8 mouse cellular contexts compared by ENCODE assay signal in the genomic region with DNA sequence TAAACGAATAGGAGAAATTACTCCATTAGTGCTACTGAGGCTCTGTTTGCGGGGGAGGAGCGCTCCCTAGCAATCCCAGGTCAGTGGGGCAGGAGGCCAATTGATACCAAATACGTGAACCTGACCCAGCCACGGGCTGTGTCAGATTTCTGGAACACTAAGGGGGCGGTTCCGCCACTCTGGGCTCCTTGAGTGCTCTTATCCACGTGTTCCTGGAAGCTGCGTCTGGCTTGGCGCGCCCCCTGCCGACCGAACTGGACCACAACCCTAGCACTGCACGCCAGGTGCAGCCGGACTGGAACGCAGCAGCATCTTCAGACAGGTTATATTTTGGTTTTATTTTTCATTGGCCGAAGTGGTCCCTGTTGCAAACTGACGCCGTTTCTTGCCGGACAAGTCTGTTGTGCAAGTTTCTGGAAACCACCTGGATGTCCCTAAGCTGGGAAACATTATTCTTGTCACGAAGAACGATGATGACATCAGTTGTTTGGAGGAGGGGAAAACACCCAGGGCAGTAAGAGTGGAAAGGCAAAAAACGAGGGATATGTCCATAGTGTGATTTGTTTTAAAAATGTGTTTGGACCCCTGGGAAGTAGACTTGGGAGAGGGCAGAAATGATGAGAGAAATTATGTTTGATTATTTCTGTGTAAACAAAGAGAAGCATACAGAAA. TPM values are rescaled to one million over a fixed set of nuclear protein-coding genes. Genes with fewer than 3 reads are reported as not detected.
DNase-seq lines count a peak whose midpoint lies in the region; ATAC-seq and TF ChIP-seq lines count a peak whose summit lies in the region.

No protein-coding gene starts in this region.

- H3K4me2 ChIP-seq in forebrain, embryonic 14.5 days (ENCODE audit: low read length), result peak overlapping the region; percentile 42
- peak overlapping the region; percentile 41 for H3K4me2 ChIP-seq in liver, embryonic 16.5 days (ENCODE audit: low read depth, low read length)
- peak overlapping the region; percentile 28 for H3K4me2 ChIP-seq in neural tube, embryonic 14.5 days (ENCODE audit: low read depth, low read length)

- H3K36me3 ChIP-seq in forebrain, embryonic 14.5 days (ENCODE audit: control insufficient read depth, insufficient read depth, low read length), result no peaks in the 10 kb centered on the region
- H3K36me3 ChIP-seq in liver, embryonic 16.5 days (ENCODE audit: control insufficient read depth, insufficient read depth), result no peaks in the 10 kb centered on the region
- H3K36me3 ChIP-seq in neural tube, embryonic 14.5 days (ENCODE audit: control insufficient read depth, insufficient read depth, low read length), result no peaks in the 10 kb centered on the region
- no peaks in the 10 kb centered on the region for H3K36me3 ChIP-seq in testis, adult 2 months (ENCODE audit: control insufficient read depth, insufficient read depth, low read length)

- H3K27me3 ChIP-seq in forebrain, embryonic 14.5 days (replicated peaks; ENCODE audit: control insufficient read depth, insufficient read depth, low read length), result no peaks in the 10 kb centered on the region
- no peaks in the 10 kb centered on the region for H3K27me3 ChIP-seq in liver, embryonic 16.5 days (ENCODE audit: control insufficient read depth, insufficient read depth, low read depth, low read length)
- no peaks in the 10 kb centered on the region for H3K27me3 ChIP-seq in neural tube, embryonic 14.5 days (ENCODE audit: control insufficient read depth, insufficient read depth, low read length)
- no peaks in the 10 kb centered on the region for H3K27me3 ChIP-seq in testis, adult 2 months (ENCODE audit: control insufficient read depth, insufficient read depth, low read length)

- no peak for TF ChIP-seq POLR2A in testis, adult 2 months (IDR thresholded peaks at IDR 0.05; ENCODE audit: control insufficient read depth, low read depth, low read length)

- H3K4me3 ChIP-seq in forebrain, embryonic 14.5 days (ENCODE audit: low read depth, low read length), result no peak overlapping the region
- H3K4me3 ChIP-seq in liver, embryonic 16.5 days (ENCODE audit: low read depth, low read length), result no peak overlapping the region
- 0 out of 2 replicates have a peak overlapping the region, but pooled peaks have one; percentile 0 for H3K4me3 ChIP-seq in neural tube, embryonic 14.5 days (ENCODE audit: low read depth, low read length)
- peak overlapping the region; percentile 45 for H3K4me3 ChIP-seq in testis, adult 2 months (ENCODE audit: control insufficient read depth, low read depth, low read length)

- intact Hi-C loops in heart, postnatal 10 days (cut with DNase I), result loop anchor here (2.0 to 10.0 kb wide), 3 partner anchors 102 to 1362 kb away; no protein-coding TSS in a partner anchor

- H3K27ac ChIP-seq in forebrain, embryonic 14.5 days (ENCODE audit: low read depth, low read length), result no peak overlapping the region
- H3K27ac ChIP-seq in liver, embryonic 16.5 days (ENCODE audit: low read length), result no peak overlapping the region
- H3K27ac ChIP-seq in neural tube, embryonic 14.5 days (ENCODE audit: low read depth, low read length), result no peak overlapping the region
- no peak overlapping the region for H3K27ac ChIP-seq in testis, adult 2 months (ENCODE audit: control insufficient read depth, insufficient read depth, low read depth, low read length)

- no peaks in the 10 kb centered on the region for H3K9me3 ChIP-seq in forebrain, embryonic 14.5 days (replicated peaks; ENCODE audit: control insufficient read depth, low read length)
- no peaks in the 10 kb centered on the region for H3K9me3 ChIP-seq in liver, embryonic 16.5 days (replicated peaks; ENCODE audit: control insufficient read depth, low read length)
- H3K9me3 ChIP-seq in neural tube, embryonic 14.5 days (ENCODE audit: control insufficient read depth, low read length), result no peaks in the 10 kb centered on the region

- 16% methylated on average over 23 of the region's 23 CpGs for WGBS in forebrain, embryonic 14.5 days
- WGBS in liver, embryonic 16.5 days (ENCODE audit: insufficient replicate concordance), result 13% methylated on average over 23 of the region's 23 CpGs
- WGBS in neural tube, embryonic 14.5 days, result 15% methylated on average over 23 of the region's 23 CpGs

- no peaks in the 10 kb centered on the region for H3K4me1 ChIP-seq in forebrain, embryonic 14.5 days (ENCODE audit: control insufficient read depth, insufficient read depth, low read length)
- H3K4me1 ChIP-seq in liver, embryonic 16.5 days (ENCODE audit: control insufficient read depth, low read depth, low read length), result peaks cover 3% of the 10 kb centered on the region
- no peaks in the 10 kb centered on the region for H3K4me1 ChIP-seq in neural tube, embryonic 14.5 days (ENCODE audit: control insufficient read depth, insufficient read depth, low read length)
- peaks cover 6% of the 10 kb centered on the region for H3K4me1 ChIP-seq in testis, adult 2 months (ENCODE audit: control insufficient read depth, insufficient read depth, low read length)

- peak; percentile 71 for ATAC-seq in cerebellum, adult (ENCODE audit: insufficient number of reproducible peaks, low FRiP score, low TSS enrichment)
- peak; percentile 91 for ATAC-seq in forebrain, embryonic 14.5 days
- ATAC-seq in liver, embryonic 16.5 days (ENCODE audit: low read depth), result peak; percentile 63
- peak; percentile 91 for ATAC-seq in neural tube, embryonic 14.5 days (ENCODE audit: low read depth)

- H3K9ac ChIP-seq in forebrain, embryonic 14.5 days (ENCODE audit: low read length), result peak overlapping the region; percentile 25; the same call in 1 of the 2 replicates
- H3K9ac ChIP-seq in liver, embryonic 16.5 days (ENCODE audit: low read depth, low read length), result no peak overlapping the region
- no peak overlapping the region for H3K9ac ChIP-seq in neural tube, embryonic 14.5 days (replicated peaks; ENCODE audit: low read depth, low read length)

- peak; percentile 94 for TF ChIP-seq CTCF in testis, adult 2 months (IDR thresholded peaks at IDR 0.05; ENCODE audit: control insufficient read depth, insufficient read depth, insufficient replicate concordance, low read depth, low read length)

- DNase-seq in ES-CJ7 (ENCODE audit: low read depth, low spot score), result peak; percentile 90
- DNase-seq in forebrain, embryonic 14.5 days (ENCODE audit: low spot score), result peak; percentile 83
- DNase-seq in heart, postnatal 10 days, result peak; percentile 80 to 87
- peak; percentile 90 to 92 for DNase-seq in kidney, postnatal 4 days

RNA-seq across cellular contexts. Expression of a gene that starts 1.6 kb away (rescaled TPM):
- polyA plus RNA-seq in forebrain, embryonic 14.5 days (2014; fragmentation: Nextera tagmentation; extraction: Ambion mirVana), result 1.5 and 1.8 TPM in 2 replicates
- 1 to 10 TPM in 1 of 2 experiments, under 1 TPM in 1; 0.57 to 1.2 TPM for total RNA-seq in heart, postnatal 10 days (2021)
- polyA plus RNA-seq in liver, embryonic 16.5 days (2015; fragmentation: Nextera tagmentation; extraction: Ambion mirVana), result 0.05 and 0.08 TPM in 2 replicates
- polyA plus RNA-seq in neural tube, embryonic 14.5 days (2014; fragmentation: Nextera tagmentation; extraction: Ambion mirVana), result 1.7 and 1.9 TPM in 2 replicates
- polyA plus RNA-seq in testis, adult 2 months (2012; rRNA removed), result 0.81 and 1.1 TPM in 2 replicates

Comparison
In these comparisons a context has a peak if more than half of its experiments do, and no peak if none do; other contexts are left out.
1. H3K4me3 ChIP-seq: peak in neural tube, embryonic 14.5 days (single experiment) and testis, adult 2 months (single experiment); none in forebrain, embryonic 14.5 days (single experiment) and liver, embryonic 16.5 days (single experiment).
2. Peak in every context shown above with its lines, with median percentiles within 50 percentile points of each other: DNase-seq, ATAC-seq and H3K4me2 ChIP-seq.